Mouse (Mus musculus): Measurements from ENCODE around the gene Sult4a1. TPM values are rescaled to one million over a fixed set of nuclear protein-coding genes. Genes with fewer than 3 reads are reported as not detected.
"Not testable (repeated sequence)": the region's sequence is repeated elsewhere in the genome, so short reads cannot be mapped to it uniquely, and the experiment has no call there.

Gene Sult4a1
- polyA plus RNA-seq, 1 experiment from 2014 or later, result 143 TPM

- no peak overlapping the region for H3K4me2 ChIP-seq (ENCODE audit: low read length)
Observed at GRCm38 (mm10) chr15:84113873-84114272, 8.3 kb upstream of the Sult4a1 start.

GRCm38 (mm10) chr15:84108899-84109298 lies 3.3 kb upstream of the Sult4a1 start:
- 7% methylated on average over 13 of the region's 13 CpGs for WGBS
- Histone ChIP-seq H3K36me3 (ENCODE audit: control insufficient read depth, insufficient read depth, low read length) (no peaks in the 10 kb centered on the region), H3K4me2 (ENCODE audit: low read length) (no peak overlapping the region)

More at GRCm38 (mm10) chr15:84113873-84114272, 8.3 kb upstream of the Sult4a1 start:
- WGBS, result 83% methylated on average over 6 of the region's 6 CpGs
- ATAC-seq, result no peak
- Histone ChIP-seq H3K27ac (ENCODE audit: low read depth, low read length) (no peak overlapping the region), H3K27me3 (replicated peaks; ENCODE audit: control insufficient read depth, insufficient read depth, low read length) (no peaks in the 10 kb centered on the region; the same call in 1 of the 2 replicates), H3K4me1 (ENCODE audit: control insufficient read depth, insufficient read depth, low read depth, low read length) (no peaks in the 10 kb centered on the region), H3K36me3 (ENCODE audit: control insufficient read depth, insufficient read depth, low read length) (no peaks in the 10 kb centered on the region), H3K4me3 (ENCODE audit: low read length) (no peak overlapping the region), H3K9me3 (ENCODE audit: control insufficient read depth, low read length) (no peaks in the 10 kb centered on the region), H3K9ac (ENCODE audit: low read depth, low read length) (no peak overlapping the region)

GRCm38 (mm10) chr15:84105924-84106500 lies 458 bp upstream of the Sult4a1 start:
- H3K4me1 ChIP-seq (ENCODE audit: control insufficient read depth, insufficient read depth, low read depth, low read length), result peaks cover 28% of the 10 kb centered on the region
- peak overlapping the region; percentile 79 for H3K4me2 ChIP-seq (ENCODE audit: low read length)
- H3K36me3 ChIP-seq (ENCODE audit: control insufficient read depth, insufficient read depth, low read length), result no peaks in the 10 kb centered on the region
- H3K27me3 ChIP-seq (replicated peaks; ENCODE audit: control insufficient read depth, insufficient read depth, low read length), result peaks cover 5% of the 10 kb centered on the region; the same call in 1 of the 2 replicates
- peak; percentile 37 for ATAC-seq
- H3K27ac ChIP-seq (ENCODE audit: low read depth, low read length), result peak overlapping the region; percentile 71
- peak overlapping the region; percentile 85 for H3K9ac ChIP-seq (ENCODE audit: low read depth, low read length)
- WGBS, result 15% methylated on average over 10 of the region's 12 CpGs
- no peaks in the 10 kb centered on the region for H3K9me3 ChIP-seq (ENCODE audit: control insufficient read depth, low read length)
- peak overlapping the region; percentile 73 for H3K4me3 ChIP-seq (ENCODE audit: low read length)

More at GRCm38 (mm10) chr15:84108899-84109298, 3.3 kb upstream of the Sult4a1 start:
- Histone ChIP-seq H3K4me1 (ENCODE audit: control insufficient read depth, insufficient read depth, low read depth, low read length) (peaks cover 18% of the 10 kb centered on the region), H3K9me3 (ENCODE audit: control insufficient read depth, low read length) (no peaks in the 10 kb centered on the region), H3K27ac (ENCODE audit: low read depth, low read length) (no peak overlapping the region), H3K4me3 (ENCODE audit: low read length) (no peak overlapping the region), H3K27me3 (replicated peaks; ENCODE audit: control insufficient read depth, insufficient read depth, low read length) (peaks cover 5% of the 10 kb centered on the region; the same call in 1 of the 2 replicates), H3K9ac (ENCODE audit: low read depth, low read length) (no peak overlapping the region)
- no peak for ATAC-seq

GRCm38 (mm10) chr15:84104626-84105025 lies 928 bp downstream of the Sult4a1 start:
- peak; percentile 4; the same call in 1 of the 2 replicates for ATAC-seq
- WGBS, result 82% methylated on average over 7 of the region's 7 CpGs

GRCm38 (mm10) chr15:84097536-84097935 lies 8.0 kb downstream of the Sult4a1 start:
- H3K9me3 ChIP-seq (ENCODE audit: control insufficient read depth, low read length); H3K36me3 ChIP-seq (ENCODE audit: control insufficient read depth, insufficient read depth, low read length); H3K27ac ChIP-seq (ENCODE audit: low read depth, low read length); H3K4me2 ChIP-seq (ENCODE audit: low read length); H3K27me3 ChIP-seq (replicated peaks; ENCODE audit: control insufficient read depth, insufficient read depth, low read length); ATAC-seq; H3K4me3 ChIP-seq (ENCODE audit: low read length); H3K9ac ChIP-seq (ENCODE audit: low read depth, low read length); H3K4me1 ChIP-seq (ENCODE audit: control insufficient read depth, insufficient read depth, low read depth, low read length): not testable (repeated sequence)
- WGBS, result 88% methylated on average over 15 of the region's 15 CpGs

More at GRCm38 (mm10) chr15:84104626-84105025, 928 bp downstream of the Sult4a1 start:
- H3K27ac ChIP-seq (ENCODE audit: low read depth, low read length), result no peak overlapping the region
- no peaks in the 10 kb centered on the region for H3K36me3 ChIP-seq (ENCODE audit: control insufficient read depth, insufficient read depth, low read length)
- peak overlapping the region; percentile 85 for H3K9ac ChIP-seq (ENCODE audit: low read depth, low read length)
- H3K27me3 ChIP-seq (replicated peaks; ENCODE audit: control insufficient read depth, insufficient read depth, low read length), result peaks cover 5% of the 10 kb centered on the region; the same call in 1 of the 2 replicates
- peak overlapping the region; percentile 79 for H3K4me2 ChIP-seq (ENCODE audit: low read length)
- H3K9me3 ChIP-seq (ENCODE audit: control insufficient read depth, low read length), result no peaks in the 10 kb centered on the region
- peak overlapping the region; percentile 73 for H3K4me3 ChIP-seq (ENCODE audit: low read length)
- peaks cover 28% of the 10 kb centered on the region for H3K4me1 ChIP-seq (ENCODE audit: control insufficient read depth, insufficient read depth, low read depth, low read length)

- Histone ChIP-seq H3K36me3 (ENCODE audit: control insufficient read depth, insufficient read depth, low read length) (no peaks in the 10 kb centered on the region), H3K4me2 (ENCODE audit: low read length) (no peak overlapping the region), H3K27ac (ENCODE audit: low read depth, low read length) (peak overlapping the region; percentile 27; the same call in 1 of the 2 replicates), H3K9ac (ENCODE audit: low read depth, low read length) (no peak overlapping the region), H3K4me3 (ENCODE audit: low read length) (no peak overlapping the region), H3K4me1 (ENCODE audit: control insufficient read depth, insufficient read depth, low read depth, low read length) (peaks cover 3% of the 10 kb centered on the region; the same call in 1 of the 2 replicates), H3K9me3 (ENCODE audit: control insufficient read depth, low read length) (no peaks in the 10 kb centered on the region), H3K27me3 (replicated peaks; ENCODE audit: control insufficient read depth, insufficient read depth, low read length) (no peaks in the 10 kb centered on the region)
- peak; percentile 75 for ATAC-seq
- WGBS, result 73% methylated on average over 8 of the region's 8 CpGs
Observed at GRCm38 (mm10) chr15:84096051-84096450, 9.5 kb downstream of the Sult4a1 start.

- Histone ChIP-seq H3K27me3 (replicated peaks; ENCODE audit: control insufficient read depth, insufficient read depth, low read length) (no peaks in the 10 kb centered on the region), H3K27ac (ENCODE audit: low read depth, low read length) (no peak overlapping the region; the same call in 1 of the 2 replicates), H3K4me2 (ENCODE audit: low read length) (no peak overlapping the region), H3K9me3 (ENCODE audit: control insufficient read depth, low read length) (no peaks in the 10 kb centered on the region), H3K9ac (ENCODE audit: low read depth, low read length) (no peak overlapping the region), H3K36me3 (ENCODE audit: control insufficient read depth, insufficient read depth, low read length) (peaks cover under 1% of the 10 kb centered on the region; the same call in 1 of the 2 replicates), H3K4me1 (ENCODE audit: control insufficient read depth, insufficient read depth, low read depth, low read length) (peaks cover 3% of the 10 kb centered on the region; the same call in 1 of the 2 replicates), H3K4me3 (ENCODE audit: low read length) (no peak overlapping the region)
- WGBS, result 62% methylated on average over 7 of the region's 7 CpGs
- no peak for ATAC-seq
Observed at GRCm38 (mm10) chr15:84094921-84095320, 10.6 kb downstream of the Sult4a1 start.

- no peak overlapping the region for H3K9ac ChIP-seq (ENCODE audit: low read depth, low read length)
- no peaks in the 10 kb centered on the region for H3K4me1 ChIP-seq (ENCODE audit: control insufficient read depth, insufficient read depth, low read depth, low read length)
- H3K27me3 ChIP-seq (replicated peaks; ENCODE audit: control insufficient read depth, insufficient read depth, low read length), result no peaks in the 10 kb centered on the region
- no peak for ATAC-seq
- 43% methylated on average over 9 of the region's 9 CpGs for WGBS
- H3K9me3 ChIP-seq (ENCODE audit: control insufficient read depth, low read length), result no peaks in the 10 kb centered on the region
- peaks cover 7% of the 10 kb centered on the region for H3K36me3 ChIP-seq (ENCODE audit: control insufficient read depth, insufficient read depth, low read length)
- H3K4me3 ChIP-seq (ENCODE audit: low read length), result no peak overlapping the region
- H3K4me2 ChIP-seq (ENCODE audit: low read length), result no peak overlapping the region
- H3K27ac ChIP-seq (ENCODE audit: low read depth, low read length), result no peak overlapping the region
Observed at GRCm38 (mm10) chr15:84086775-84087174, 18.8 kb downstream of the Sult4a1 start.

GRCm38 (mm10) chr15:84086364-84086763 lies 19.2 kb downstream of the Sult4a1 start:
- Histone ChIP-seq H3K9me3 (ENCODE audit: control insufficient read depth, low read length) (no peaks in the 10 kb centered on the region), H3K36me3 (ENCODE audit: control insufficient read depth, insufficient read depth, low read length) (peaks cover 7% of the 10 kb centered on the region), H3K4me1 (ENCODE audit: control insufficient read depth, insufficient read depth, low read depth, low read length) (no peaks in the 10 kb centered on the region), H3K9ac (ENCODE audit: low read depth, low read length) (no peak overlapping the region), H3K4me3 (ENCODE audit: low read length) (no peak overlapping the region), H3K27ac (ENCODE audit: low read depth, low read length) (no peak overlapping the region), H3K4me2 (ENCODE audit: low read length) (no peak overlapping the region), H3K27me3 (replicated peaks; ENCODE audit: control insufficient read depth, insufficient read depth, low read length) (no peaks in the 10 kb centered on the region)
- ATAC-seq, result no peak
- WGBS, result 36% methylated on average over 12 of the region's 12 CpGs

Data from hindbrain, embryonic 16.5 days (tissue).